Mouse (Mus musculus): ENCODE measurements around the gene Umodl1. TPM values are rescaled to one million over a fixed set of nuclear protein-coding genes. Genes with fewer than 3 reads are reported as not detected.

Gene Umodl1
- polyA plus RNA-seq (2015; fragmentation: Nextera tagmentation; extraction: Ambion mirVana) = 1.0 and 1.1 TPM in 2 replicates

GRCm38 (mm10) chr17:30954340-30954739 lies at the start of gene Umodl1:
Gene Umodl1 (plus strand): TSS chr17:30954640.
- no peaks in the 10 kb centered on the region for H3K9me3 ChIP-seq (replicated peaks)
- no peak within 1 kb of the TSS for H3K4me2 ChIP-seq (replicated peaks)
- WGBS = 37% methylated on average over 10 of the region's 10 CpGs
- ATAC-seq (ENCODE audit: insufficient number of reproducible peaks, low FRiP score, low TSS enrichment, low read depth) = no peak; the same call in 1 of the 2 replicates
- H3K4me3 ChIP-seq (replicated peaks) = no peak within 1 kb of the TSS
- no peaks in the 10 kb centered on the region for H3K4me1 ChIP-seq
- H3K27ac ChIP-seq (replicated peaks) = no peak within 1 kb of the TSS
- no peak within 1 kb of the TSS for H3K9ac ChIP-seq
- H3K36me3 ChIP-seq = no peaks in the 10 kb centered on the region
- no peaks in the 10 kb centered on the region for H3K27me3 ChIP-seq

- ATAC-seq (ENCODE audit: insufficient number of reproducible peaks, low FRiP score, low TSS enrichment, low read depth) = no peak
- Histone ChIP-seq H3K9me3 (replicated peaks) (no peaks in the 10 kb centered on the region), H3K9ac (no peak overlapping the region), H3K36me3 (no peaks in the 10 kb centered on the region), H3K27me3 (peaks cover 11% of the 10 kb centered on the region), H3K27ac (replicated peaks) (no peak overlapping the region), H3K4me3 (replicated peaks) (no peak overlapping the region), H3K4me1 (no peaks in the 10 kb centered on the region), H3K4me2 (replicated peaks) (no peak overlapping the region)
- 70% methylated on average over 4 of the region's 4 CpGs for WGBS
Measured at GRCm38 (mm10) chr17:30907577-30907976, 46.9 kb upstream of the Umodl1 start.

- Histone ChIP-seq H3K27me3 (no peaks in the 10 kb centered on the region), H3K9me3 (replicated peaks) (no peaks in the 10 kb centered on the region), H3K4me1 (no peaks in the 10 kb centered on the region), H3K36me3 (no peaks in the 10 kb centered on the region), H3K4me2 (replicated peaks) (no peak overlapping the region), H3K27ac (replicated peaks) (no peak overlapping the region), H3K9ac (no peak overlapping the region), H3K4me3 (replicated peaks) (no peak overlapping the region)
- 79% methylated on average over 26 of the region's 27 CpGs for WGBS
- no peak for ATAC-seq (ENCODE audit: insufficient number of reproducible peaks, low FRiP score, low TSS enrichment, low read depth)
Measured at GRCm38 (mm10) chr17:30910866-30911731, 43.3 kb upstream of the Umodl1 start.

- Histone ChIP-seq H3K4me2 (replicated peaks) (no peak overlapping the region), H3K4me3 (replicated peaks) (no peak overlapping the region), H3K9ac (no peak overlapping the region), H3K27ac (replicated peaks) (no peak overlapping the region), H3K27me3 (no peaks in the 10 kb centered on the region), H3K36me3 (no peaks in the 10 kb centered on the region), H3K9me3 (replicated peaks) (no peaks in the 10 kb centered on the region), H3K4me1 (no peaks in the 10 kb centered on the region)
- ATAC-seq (ENCODE audit: insufficient number of reproducible peaks, low FRiP score, low TSS enrichment, low read depth) = no peak
- WGBS = 55% methylated on average over 8 of the region's 8 CpGs
Measured at GRCm38 (mm10) chr17:30911732-30912088, 42.7 kb upstream of the Umodl1 start.

GRCm38 (mm10) chr17:30912536-30912935 lies 41.9 kb upstream of the Umodl1 start:
- Histone ChIP-seq H3K4me3 (replicated peaks) (no peak overlapping the region), H3K4me2 (replicated peaks) (no peak overlapping the region), H3K4me1 (no peaks in the 10 kb centered on the region), H3K27ac (replicated peaks) (no peak overlapping the region), H3K27me3 (no peaks in the 10 kb centered on the region), H3K36me3 (no peaks in the 10 kb centered on the region), H3K9ac (no peak overlapping the region), H3K9me3 (replicated peaks) (no peaks in the 10 kb centered on the region)
- WGBS = 75% methylated on average over 5 of the region's 5 CpGs
- ATAC-seq (ENCODE audit: insufficient number of reproducible peaks, low FRiP score, low TSS enrichment, low read depth) = no peak

GRCm38 (mm10) chr17:30914264-30914663 lies 40.2 kb upstream of the Umodl1 start:
- no peak for ATAC-seq (ENCODE audit: insufficient number of reproducible peaks, low FRiP score, low TSS enrichment, low read depth)
- Histone ChIP-seq H3K4me2 (replicated peaks) (no peak overlapping the region), H3K9me3 (replicated peaks) (no peaks in the 10 kb centered on the region), H3K4me3 (replicated peaks) (no peak overlapping the region), H3K27me3 (no peaks in the 10 kb centered on the region), H3K9ac (no peak overlapping the region), H3K4me1 (no peaks in the 10 kb centered on the region), H3K27ac (replicated peaks) (no peak overlapping the region), H3K36me3 (no peaks in the 10 kb centered on the region)

- ATAC-seq (ENCODE audit: insufficient number of reproducible peaks, low FRiP score, low TSS enrichment, low read depth) = no peak
Measured at GRCm38 (mm10) chr17:30923566-30923965, 30.9 kb upstream of the Umodl1 start.

GRCm38 (mm10) chr17:30930827-30931226 lies 23.6 kb upstream of the Umodl1 start:
- H3K9ac ChIP-seq = no peak overlapping the region
- H3K4me3 ChIP-seq (replicated peaks) = no peak overlapping the region
- H3K9me3 ChIP-seq (replicated peaks) = no peaks in the 10 kb centered on the region
- 76% methylated on average over 7 of the region's 7 CpGs for WGBS
- no peak for ATAC-seq (ENCODE audit: insufficient number of reproducible peaks, low FRiP score, low TSS enrichment, low read depth)
- H3K27me3 ChIP-seq = no peaks in the 10 kb centered on the region
- no peak overlapping the region for H3K27ac ChIP-seq (replicated peaks)
- no peaks in the 10 kb centered on the region for H3K4me1 ChIP-seq
- H3K36me3 ChIP-seq = no peaks in the 10 kb centered on the region
- H3K4me2 ChIP-seq (replicated peaks) = no peak overlapping the region

More at GRCm38 (mm10) chr17:30923566-30923965, 30.9 kb upstream of the Umodl1 start:
- H3K9me3 ChIP-seq (replicated peaks) = no peaks in the 10 kb centered on the region
- no peak overlapping the region for H3K27ac ChIP-seq (replicated peaks)
- H3K36me3 ChIP-seq = no peaks in the 10 kb centered on the region
- no peak overlapping the region for H3K4me2 ChIP-seq (replicated peaks)
- H3K27me3 ChIP-seq = no peaks in the 10 kb centered on the region
- WGBS = 52% methylated on average over 4 of the region's 4 CpGs
- no peak overlapping the region for H3K9ac ChIP-seq
- H3K4me3 ChIP-seq (replicated peaks) = no peak overlapping the region
- no peaks in the 10 kb centered on the region for H3K4me1 ChIP-seq

GRCm38 (mm10) chr17:30932836-30933235 lies 21.6 kb upstream of the Umodl1 start:
- Histone ChIP-seq H3K27ac (replicated peaks) (no peak overlapping the region), H3K4me2 (replicated peaks) (no peak overlapping the region), H3K9me3 (replicated peaks) (no peaks in the 10 kb centered on the region), H3K4me1 (no peaks in the 10 kb centered on the region), H3K4me3 (replicated peaks) (no peak overlapping the region), H3K27me3 (no peaks in the 10 kb centered on the region), H3K9ac (no peak overlapping the region), H3K36me3 (no peaks in the 10 kb centered on the region)
- 81% methylated on average over 5 of the region's 5 CpGs for WGBS
- ATAC-seq (ENCODE audit: insufficient number of reproducible peaks, low FRiP score, low TSS enrichment, low read depth) = no peak

GRCm38 (mm10) chr17:30935301-30935700 lies 19.1 kb upstream of the Umodl1 start:
- Histone ChIP-seq H3K4me1 (no peaks in the 10 kb centered on the region), H3K9me3 (replicated peaks) (no peaks in the 10 kb centered on the region), H3K27ac (replicated peaks) (no peak overlapping the region), H3K9ac (no peak overlapping the region), H3K4me2 (replicated peaks) (no peak overlapping the region), H3K36me3 (no peaks in the 10 kb centered on the region), H3K4me3 (replicated peaks) (no peak overlapping the region), H3K27me3 (no peaks in the 10 kb centered on the region)
- no peak for ATAC-seq (ENCODE audit: insufficient number of reproducible peaks, low FRiP score, low TSS enrichment, low read depth)
- 53% methylated on average over 5 of the region's 5 CpGs for WGBS

GRCm38 (mm10) chr17:30938554-30938953 lies 15.9 kb upstream of the Umodl1 start:
- WGBS = 36% methylated on average over 9 of the region's 9 CpGs
- Histone ChIP-seq H3K4me1 (no peaks in the 10 kb centered on the region), H3K9me3 (replicated peaks) (no peaks in the 10 kb centered on the region), H3K9ac (no peak overlapping the region), H3K36me3 (no peaks in the 10 kb centered on the region), H3K27ac (replicated peaks) (no peak overlapping the region), H3K4me3 (replicated peaks) (no peak overlapping the region), H3K27me3 (no peaks in the 10 kb centered on the region), H3K4me2 (replicated peaks) (no peak overlapping the region)
- no peak for ATAC-seq (ENCODE audit: insufficient number of reproducible peaks, low FRiP score, low TSS enrichment, low read depth)

- Histone ChIP-seq H3K9ac (no peak overlapping the region), H3K36me3 (no peaks in the 10 kb centered on the region), H3K27ac (replicated peaks) (no peak overlapping the region), H3K4me2 (replicated peaks) (no peak overlapping the region), H3K27me3 (no peaks in the 10 kb centered on the region; the same call in 1 of the 2 replicates), H3K4me1 (no peaks in the 10 kb centered on the region), H3K4me3 (replicated peaks) (no peak overlapping the region), H3K9me3 (replicated peaks) (no peaks in the 10 kb centered on the region)
- no peak for ATAC-seq (ENCODE audit: insufficient number of reproducible peaks, low FRiP score, low TSS enrichment, low read depth)
- WGBS = 83% methylated on average over 1 of the region's 1 CpGs
Measured at GRCm38 (mm10) chr17:30948382-30948781, 6.1 kb upstream of the Umodl1 start.
